Mouse (Mus musculus): Measurements from ENCODE around the gene Eif4ebp2.

DNA sequence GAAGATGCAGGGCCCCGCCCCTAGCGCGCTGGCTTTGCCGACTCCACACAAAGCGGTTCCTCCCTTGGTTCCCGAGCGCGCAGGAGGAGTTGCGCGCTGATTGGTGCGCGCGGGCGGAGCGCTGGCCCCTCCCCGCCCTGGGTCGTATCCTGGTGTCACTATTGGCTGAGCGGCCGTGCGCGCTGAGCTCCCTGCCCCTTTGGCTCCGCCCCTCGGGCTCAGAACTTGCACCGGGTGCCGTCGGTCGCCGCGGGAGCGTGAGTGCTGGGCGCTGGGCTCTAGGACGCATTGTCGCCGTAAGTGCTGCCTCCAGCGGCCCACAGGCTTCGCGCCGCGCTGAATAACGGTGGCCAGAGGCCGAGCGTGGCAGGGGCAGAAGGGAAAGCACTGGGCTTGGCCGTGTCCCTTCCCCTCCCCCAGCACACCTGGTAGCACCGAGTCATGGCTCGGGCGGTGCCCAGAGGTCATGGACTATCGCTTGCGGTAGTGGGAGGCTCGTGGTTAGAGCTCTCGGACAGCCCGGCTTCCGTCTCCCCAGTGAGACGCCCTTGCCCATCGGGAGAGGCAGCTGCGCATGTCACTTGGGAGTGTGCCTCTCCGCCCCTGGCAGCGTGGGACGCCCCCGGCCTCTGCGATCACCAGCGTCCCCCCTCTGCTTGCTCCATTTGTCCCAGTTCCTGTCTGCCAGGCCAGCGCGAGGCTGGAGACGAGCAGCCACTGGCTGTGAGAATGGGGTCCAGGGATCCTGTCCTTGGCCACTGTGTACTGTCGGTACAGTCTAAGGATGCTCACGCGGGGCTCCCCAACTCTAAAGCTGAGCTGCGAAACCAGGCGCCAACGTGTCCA is 23.4 kb upstream of the Eif4ebp2 start, which contains the start of gene Lrrc20:
- TF ChIP-seq CTCF (IDR thresholded peaks at IDR 0.05; ENCODE audit: extremely low read depth, insufficient read depth, low read length) (no peak), POLR2A (IDR thresholded peaks at IDR 0.05; ENCODE audit: extremely low read depth, insufficient read depth, low read length) (peak; percentile 51; the same call in 1 of the 2 replicates)
